Mouse (Mus musculus): ENCODE measurements around the gene Adgrf1. TPM values are rescaled to one million over a fixed set of nuclear protein-coding genes. Genes with fewer than 3 reads are reported as not detected.
"Not testable (repeated sequence)": the region's sequence is repeated elsewhere in the genome, so short reads cannot be mapped to it uniquely, and the experiment has no call there.

Gene Adgrf1
- total RNA-seq, 2 experiments from 2014 or later: 0.08 TPM; not detected in 1

GRCm38 (mm10) chr17:43266636-43267035, 3.5 kb upstream of the Adgrf1 start:
- DNase-seq: no peak

DNA sequence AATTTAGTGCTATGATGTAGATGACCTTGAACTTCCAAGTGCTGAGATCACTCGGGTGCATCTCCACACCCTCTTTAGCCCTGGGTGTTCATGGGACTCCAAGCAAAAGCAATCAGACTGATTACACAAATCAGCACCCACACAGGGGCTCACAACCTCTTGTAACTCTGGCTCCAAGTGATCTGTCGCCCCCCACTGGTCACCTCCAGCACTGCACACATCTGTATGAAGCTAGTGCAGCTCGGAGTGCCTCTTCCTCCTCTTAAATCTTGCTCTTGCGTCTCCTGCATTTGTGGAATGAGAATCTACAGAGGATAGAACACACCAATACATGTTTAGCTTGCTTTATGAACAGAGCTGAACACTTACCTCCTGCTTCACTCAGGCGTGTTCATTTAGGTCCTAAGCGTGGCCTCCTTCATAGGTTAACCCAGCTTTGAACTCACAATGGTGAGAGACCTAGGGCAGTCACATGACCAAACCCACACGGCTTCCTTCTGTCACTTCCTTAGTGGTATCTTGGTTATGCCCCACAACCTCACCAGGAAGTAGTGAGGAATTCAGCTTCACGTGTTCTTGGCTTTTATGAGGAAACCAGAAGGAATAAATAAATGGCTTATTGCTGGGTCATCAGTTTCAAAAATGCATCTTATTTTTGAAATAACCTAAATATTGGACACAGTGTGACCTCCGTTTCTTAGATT, 2.9 kb upstream of the Adgrf1 start:
- no peak for DNase-seq

GRCm38 (mm10) chr17:43276220-43276619, 6.1 kb downstream of the Adgrf1 start:
- no peak for DNase-seq

DNA sequence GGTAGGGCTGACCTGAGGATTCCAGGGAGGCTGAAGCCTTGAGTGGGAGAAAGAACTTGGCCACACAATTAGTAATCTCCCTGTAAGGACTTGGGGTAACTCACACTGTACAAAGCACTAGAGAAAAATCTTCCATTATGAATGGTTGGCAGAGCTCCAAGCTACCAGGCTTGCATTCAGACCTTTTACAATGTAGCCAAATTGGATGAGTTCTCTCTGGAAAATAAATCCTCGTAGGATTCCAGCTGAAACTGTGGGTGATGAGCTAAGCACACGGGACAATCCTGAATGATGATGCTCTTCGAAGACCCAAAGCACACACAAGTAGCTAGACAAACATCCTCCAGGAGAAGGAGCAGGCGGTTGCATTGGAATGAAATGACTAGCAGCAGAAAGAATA, 7.1 kb downstream of the Adgrf1 start:
- DNase-seq: no peak

DNA sequence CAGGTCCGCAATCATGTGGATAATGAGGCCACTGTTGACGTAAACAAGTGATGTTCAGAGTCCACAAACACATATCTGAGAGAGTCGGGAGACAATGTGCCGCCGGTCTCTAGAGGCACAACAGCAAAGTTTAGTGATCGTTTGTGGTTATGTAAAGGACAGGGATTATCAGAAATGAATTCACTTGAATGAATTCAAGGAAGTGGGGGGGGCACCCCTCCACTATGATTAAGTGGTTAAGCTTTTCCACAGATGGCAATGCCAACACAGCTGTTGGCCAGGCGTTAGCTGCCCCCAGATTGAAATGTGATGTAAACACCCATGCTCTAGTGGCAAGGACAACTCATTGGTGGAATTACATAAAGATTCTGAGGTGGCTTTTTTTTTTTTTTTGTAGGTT, 9.5 kb downstream of the Adgrf1 start:
- DNase-seq: no peak

- DNase-seq: no peak
Observed at GRCm38 (mm10) chr17:43282353-43282752, 12.2 kb downstream of the Adgrf1 start.

- no peak for DNase-seq
Observed at GRCm38 (mm10) chr17:43282828-43283227, 12.7 kb downstream of the Adgrf1 start.

DNA sequence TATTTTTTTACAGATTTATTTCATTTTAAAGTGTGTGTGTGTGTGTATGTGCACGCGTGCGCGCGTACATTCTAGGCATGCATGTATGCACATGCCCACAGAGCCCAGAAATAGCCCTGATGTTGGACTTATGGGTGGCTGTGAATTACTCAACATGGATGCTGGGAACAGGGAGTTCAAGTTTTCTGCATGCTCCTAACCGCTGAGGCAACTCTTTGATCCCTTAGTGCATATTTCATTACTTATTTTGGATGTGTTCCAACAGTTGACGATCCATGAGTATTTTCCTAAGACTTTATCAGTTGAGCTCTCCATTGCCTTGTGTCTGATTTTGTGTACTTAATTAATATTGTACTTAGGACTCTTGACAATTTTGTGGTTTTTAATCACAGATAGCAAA, 29.4 kb downstream of the Adgrf1 start:
- DNase-seq: no peak

DNA sequence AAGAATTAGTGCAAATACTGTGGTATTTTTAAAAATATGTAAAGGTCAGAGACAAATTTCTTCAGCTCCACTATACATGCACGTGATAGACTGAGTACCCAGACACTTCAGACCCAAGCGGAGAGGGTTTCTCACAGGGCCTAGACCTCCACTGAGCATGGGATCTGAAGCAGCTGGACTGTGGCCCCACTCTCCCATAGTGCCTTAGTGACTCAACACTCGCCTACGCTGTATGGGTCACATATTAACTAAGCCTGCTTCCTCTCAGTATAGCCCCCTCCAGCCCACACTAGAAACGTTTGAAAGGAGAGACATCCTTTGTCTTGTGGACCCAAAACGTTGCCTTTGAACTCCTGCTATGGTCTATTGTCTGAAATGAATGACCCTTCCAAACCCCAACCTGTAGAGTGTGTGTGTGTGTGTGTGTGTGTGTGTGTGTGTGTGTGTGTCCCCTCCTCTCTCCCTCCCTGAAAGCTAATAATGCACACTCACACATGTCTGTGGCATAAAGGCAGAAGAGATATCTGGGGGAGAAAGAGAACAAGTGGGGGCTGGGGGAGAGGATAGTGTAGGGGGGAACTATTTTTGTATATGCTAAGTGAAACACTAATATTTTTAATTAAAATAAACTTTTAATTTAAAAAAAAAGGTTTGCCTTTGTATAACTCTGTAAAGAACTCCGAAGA, 56.0 kb downstream of the Adgrf1 start:
- no peak for DNase-seq

DNA sequence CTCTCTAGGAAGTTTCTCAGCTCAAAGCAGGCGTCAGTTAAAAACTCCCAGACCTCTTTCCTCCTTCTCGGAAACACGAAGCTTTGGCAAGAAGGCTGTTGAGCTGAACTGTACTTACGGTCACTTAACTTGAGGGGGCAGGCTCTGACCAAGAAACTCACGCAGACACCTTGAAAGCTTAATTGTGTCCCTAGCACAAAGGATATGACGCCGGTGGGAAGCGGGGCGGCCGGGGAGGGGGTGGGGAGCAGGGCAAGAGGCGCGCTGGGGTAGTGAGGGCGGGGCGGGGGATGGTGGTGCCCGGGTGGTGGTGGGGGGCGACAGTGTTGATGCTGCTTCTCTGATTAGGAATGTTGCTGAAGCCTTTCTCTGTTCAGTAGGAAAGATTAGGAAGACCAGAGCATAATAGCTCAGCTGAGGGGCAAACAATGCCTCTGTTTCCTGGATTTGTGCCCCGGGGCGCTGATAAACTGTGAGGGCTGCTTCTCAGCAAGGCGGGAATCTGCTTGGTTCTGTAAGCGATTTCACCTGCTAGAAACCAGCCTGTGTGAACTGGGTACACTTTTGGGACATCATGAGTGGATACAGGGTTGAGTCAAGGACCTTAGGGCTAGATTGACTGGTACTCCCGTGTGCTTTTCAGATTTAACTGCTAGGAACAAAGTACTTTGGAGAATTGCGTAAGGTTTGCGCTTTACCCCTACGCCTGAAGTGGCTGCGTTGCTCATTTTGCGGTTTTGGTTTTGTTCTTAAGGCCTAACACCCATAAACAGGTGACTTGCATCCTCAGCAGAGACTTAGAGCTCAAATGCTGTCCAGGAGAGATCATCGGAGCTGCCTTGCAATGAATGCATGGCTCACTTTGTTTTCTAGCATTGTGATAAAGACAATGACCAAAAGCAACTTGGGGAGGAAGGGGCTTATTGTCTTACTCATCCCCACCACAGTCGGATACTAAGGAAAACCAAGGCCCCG, 56.9 kb downstream of the Adgrf1 start:
- DNase-seq: peak; percentile 32

GRCm38 (mm10) chr17:43327810-43328209, 57.7 kb downstream of the Adgrf1 start:
- DNase-seq: no peak

- DNase-seq: no peak
Observed at GRCm38 (mm10) chr17:43329216-43329615, 59.1 kb downstream of the Adgrf1 start.

DNA sequence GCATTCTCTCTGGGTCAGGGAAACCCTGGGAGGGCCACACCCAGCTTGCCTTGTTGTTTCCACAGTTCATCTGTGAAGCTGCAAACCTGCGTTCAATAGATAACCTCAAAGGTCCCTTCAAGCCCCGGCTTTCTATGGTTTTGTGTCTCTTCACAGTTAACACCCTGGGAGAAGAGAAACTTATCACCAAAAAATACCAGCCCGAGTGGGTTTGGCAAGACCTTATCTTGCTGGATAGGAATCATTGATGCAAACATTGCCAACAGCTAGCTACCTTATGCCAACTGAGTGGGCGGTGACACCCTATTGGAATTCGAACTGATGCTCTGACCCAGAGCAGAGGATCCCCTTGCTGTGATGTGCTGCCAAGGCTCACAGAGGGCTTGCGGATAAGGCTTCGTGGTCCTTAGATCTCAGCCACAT, 59.6 kb downstream of the Adgrf1 start:
- no peak for DNase-seq

- DNase-seq: no peak
Observed at GRCm38 (mm10) chr17:43332686-43333085, 62.6 kb downstream of the Adgrf1 start.

DNA sequence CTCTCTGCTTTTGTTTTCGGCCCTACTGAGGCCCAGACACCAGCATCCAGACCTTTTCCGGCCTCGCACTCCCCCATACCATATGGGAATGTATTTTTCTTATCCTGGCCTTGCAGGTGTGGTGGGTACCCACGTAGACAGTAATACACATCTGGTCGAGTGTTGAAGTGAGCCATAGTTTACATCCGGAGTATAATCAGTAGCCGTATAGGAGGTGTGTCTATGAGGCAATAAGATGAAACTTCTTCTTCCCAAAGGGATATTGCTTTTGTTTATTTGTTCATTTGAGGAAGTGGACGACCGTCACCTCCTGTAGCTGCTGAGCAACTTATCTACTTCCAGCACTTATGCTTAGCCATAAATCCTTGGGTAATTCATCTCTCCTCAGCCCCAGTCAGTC, 63.9 kb downstream of the Adgrf1 start:
- DNase-seq: no peak

- no peak for DNase-seq
Observed at GRCm38 (mm10) chr17:43337643-43338042, 67.5 kb downstream of the Adgrf1 start.

DNA sequence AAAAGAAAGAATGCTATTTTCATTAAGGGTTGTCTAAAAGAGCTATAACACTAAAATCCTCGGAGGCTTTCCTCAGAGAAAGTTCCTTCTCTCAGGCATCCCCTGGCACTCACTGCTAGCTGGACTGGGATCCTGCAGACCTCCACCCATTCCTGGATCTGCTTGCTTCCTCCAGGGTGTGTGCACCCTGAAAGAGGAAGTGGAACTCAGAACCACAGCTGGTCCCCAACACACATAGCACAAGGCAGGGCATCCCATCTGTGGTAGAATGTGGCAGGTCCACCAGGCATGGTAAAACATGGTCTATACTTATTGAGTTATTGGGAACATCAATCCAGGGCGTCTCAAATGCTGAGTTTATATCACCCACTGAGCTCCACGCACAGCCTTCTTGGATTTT, 68.2 kb downstream of the Adgrf1 start:
- DNase-seq: no peak

DNA sequence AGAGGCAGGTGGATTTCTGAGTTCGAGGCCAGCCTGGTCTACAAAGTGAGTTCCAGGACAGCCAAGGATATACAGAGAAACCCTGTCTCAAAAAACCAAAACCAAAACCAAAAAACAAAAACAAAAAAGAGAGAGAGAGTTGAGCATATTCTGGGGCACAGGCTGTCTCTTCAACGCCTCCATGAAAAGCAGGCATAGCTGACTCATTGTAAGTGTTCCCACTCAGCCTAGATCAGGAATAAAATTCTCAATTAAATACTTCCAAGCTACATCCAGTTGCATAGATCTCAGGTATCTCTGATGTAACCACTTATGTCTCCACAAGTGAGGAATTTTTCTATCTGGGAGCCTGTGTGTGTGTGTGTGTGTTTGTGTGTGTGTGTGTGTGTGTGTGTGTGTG, 76.4 kb downstream of the Adgrf1 start:
- not testable (repeated sequence) for DNase-seq

DNA sequence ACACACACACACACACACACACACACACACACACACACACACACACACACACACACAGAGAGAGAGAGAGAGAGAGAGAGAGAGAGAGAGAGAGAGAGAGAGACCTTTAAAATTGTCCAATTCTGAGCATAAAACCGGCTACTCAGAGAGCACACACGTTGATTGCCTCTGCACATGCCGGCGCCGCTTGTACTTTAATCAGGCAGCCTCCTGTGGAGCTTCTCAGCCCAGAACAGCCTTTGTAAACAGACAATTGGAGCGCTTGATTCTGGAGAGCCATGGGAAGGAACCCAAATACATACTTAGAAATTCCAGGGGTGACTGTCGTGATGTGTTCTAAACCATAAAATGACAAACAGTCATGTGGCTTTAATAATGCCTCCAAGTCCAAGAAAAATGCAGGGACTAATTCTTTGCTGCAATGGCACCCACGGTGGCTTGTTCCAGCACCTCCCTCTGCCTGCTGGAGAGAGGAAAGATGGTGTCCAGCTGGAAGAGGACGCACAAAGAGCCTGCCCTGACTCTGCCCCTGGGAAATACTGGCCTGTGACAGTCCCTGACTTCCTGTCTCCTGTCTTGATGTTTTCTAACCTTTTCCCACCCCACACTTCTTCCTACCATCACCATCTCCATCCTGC, 87.9 kb downstream of the Adgrf1 start:
- no peak for DNase-seq

- DNase-seq: peak; percentile 25
Observed at GRCm38 (mm10) chr17:43359826-43360619, 89.9 kb downstream of the Adgrf1 start, which contains the start of gene Adgrf5. Gene Adgrf5, plus strand, starts transcription at chr17:43360451.

DNA sequence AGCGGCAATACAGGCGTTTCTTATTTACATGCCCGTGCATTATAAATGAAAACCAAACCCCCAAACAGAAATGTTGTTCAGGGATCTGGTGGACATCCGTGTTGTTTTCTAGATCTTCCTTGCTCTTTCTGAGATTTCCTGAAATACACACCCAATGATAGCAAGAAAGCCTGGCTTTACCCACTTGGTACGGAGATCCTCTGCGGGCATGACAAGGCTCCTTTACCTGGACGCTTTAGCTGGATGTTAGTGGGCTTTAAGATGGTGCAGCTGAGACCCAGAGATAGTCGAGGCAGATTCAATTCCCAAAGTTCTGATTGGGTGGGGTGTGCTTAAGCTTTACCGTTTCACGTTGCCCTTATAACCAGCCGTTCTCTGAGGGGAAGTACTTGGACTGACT, 90.9 kb downstream of the Adgrf1 start:
- no peak for DNase-seq
